Mouse (Mus musculus) retina, adult 2 months (tissue): ENCODE results near the gene Adam30.

Source experiments
- DNase-seq: peaks from one replicate; pipeline ENCODE4 v3.0.0-alpha.2; 2012; ENCODE audit warnings: low read depth, low spot score

Adam30 gene

GRCm38 (mm10) chr3:98185163-98185714 is 24.8 kb downstream of the Adam30 start:
- DNase-seq = no peak

- DNase-seq = no peak
Measured at GRCm38 (mm10) chr3:98187777-98188176, 27.3 kb downstream of the Adam30 start.

GRCm38 (mm10) chr3:98197711-98198532 is 37.5 kb downstream of the Adam30 start:
- DNase-seq = no peak

- peak; percentile 46 for DNase-seq
Measured at GRCm38 (mm10) chr3:98199747-98200146, 39.3 kb downstream of the Adam30 start.

- no peak for DNase-seq
Measured at GRCm38 (mm10) chr3:98203282-98203681, 42.9 kb downstream of the Adam30 start.

GRCm38 (mm10) chr3:98206977-98207376 is 46.5 kb downstream of the Adam30 start:
- DNase-seq = no peak

GRCm38 (mm10) chr3:98209161-98209560 is 48.7 kb downstream of the Adam30 start:
- no peak for DNase-seq

- no peak for DNase-seq
Measured at GRCm38 (mm10) chr3:98210860-98211259, 50.4 kb downstream of the Adam30 start.

- no peak for DNase-seq
Measured at GRCm38 (mm10) chr3:98211301-98212081, 51.1 kb downstream of the Adam30 start.
